Mouse (Mus musculus) hindbrain, embryonic 13.5 days (tissue): ENCODE data around the gene Pgpep1. TPM values are rescaled to one million over a fixed set of nuclear protein-coding genes. Genes with fewer than 3 reads are reported as not detected.

Experiments
- ATAC-seq: fragments of 200-750 bp; cut with Nextera tagmentation; 2 replicates; pipeline ENCODE4 v1.8.0; 2017; ENCODE audit warnings: moderate TSS enrichment; ENCODE audit not compliant: low FRiP score
- H3K27ac ChIP-seq: fragments of 300-500 bp; sonication (generic); 2 replicates; pipeline ENCODE4 v1.5.1; 2015; ENCODE audit warnings: inconsistent platforms, mild to moderate bottlenecking, moderate library complexity
- H3K27me3 ChIP-seq: fragments of 300-500 bp; sonication (generic); 2 replicates; pipeline ENCODE4 v1.6.1; 2015; ENCODE audit warnings: mild to moderate bottlenecking, inconsistent platforms
- H3K36me3 ChIP-seq: fragments of 300-500 bp; sonication (generic); 2 replicates; pipeline ENCODE4 v1.6.1; 2015; ENCODE audit warnings: mild to moderate bottlenecking, inconsistent platforms
- H3K4me1 ChIP-seq: fragments of 300-500 bp; sonication (generic); replicated peaks from 2 replicates; pipeline ENCODE4 v1.6.1; 2015; ENCODE audit warnings: inconsistent platforms
- H3K4me2 ChIP-seq: fragments of 300-500 bp; sonication (generic); 2 replicates; pipeline ENCODE4 v1.6.1; 2015; ENCODE audit warnings: inconsistent platforms, mild to moderate bottlenecking, moderate library complexity
- H3K4me3 ChIP-seq: fragments of 300-500 bp; sonication (generic); 2 replicates; pipeline ENCODE4 v1.5.1; 2015; ENCODE audit warnings: mild to moderate bottlenecking, inconsistent platforms
- H3K9ac ChIP-seq: fragments of 300-500 bp; sonication (generic); 2 replicates; pipeline ENCODE4 v1.6.1; 2015; ENCODE audit warnings: mild to moderate bottlenecking, inconsistent platforms
- H3K9me3 ChIP-seq: fragments of 300-500 bp; sonication (generic); 2 replicates; pipeline ENCODE4 v1.6.1; 2016; ENCODE audit warnings: inconsistent platforms
- WGBS: fragments of 180-500 bp; shearing (Covaris S2); methylation state at CpG from one replicate; pipeline ENCODE4 v1.1.7; 2015; 5-methylcytosine and 5-hydroxymethylcytosine counted together
- polyA plus RNA-seq: library from polyadenylated mRNA; unstranded; fragments of >200 nt; fragmentation: Nextera tagmentation; extraction: Ambion mirVana; gene quantifications from 2 replicates; pipeline ENCODE4 v1.2.1, GENCODE M21; 2015

Pgpep1 gene
- polyA plus RNA-seq, 1 experiment from 2014 or later = 105 TPM

DNA sequence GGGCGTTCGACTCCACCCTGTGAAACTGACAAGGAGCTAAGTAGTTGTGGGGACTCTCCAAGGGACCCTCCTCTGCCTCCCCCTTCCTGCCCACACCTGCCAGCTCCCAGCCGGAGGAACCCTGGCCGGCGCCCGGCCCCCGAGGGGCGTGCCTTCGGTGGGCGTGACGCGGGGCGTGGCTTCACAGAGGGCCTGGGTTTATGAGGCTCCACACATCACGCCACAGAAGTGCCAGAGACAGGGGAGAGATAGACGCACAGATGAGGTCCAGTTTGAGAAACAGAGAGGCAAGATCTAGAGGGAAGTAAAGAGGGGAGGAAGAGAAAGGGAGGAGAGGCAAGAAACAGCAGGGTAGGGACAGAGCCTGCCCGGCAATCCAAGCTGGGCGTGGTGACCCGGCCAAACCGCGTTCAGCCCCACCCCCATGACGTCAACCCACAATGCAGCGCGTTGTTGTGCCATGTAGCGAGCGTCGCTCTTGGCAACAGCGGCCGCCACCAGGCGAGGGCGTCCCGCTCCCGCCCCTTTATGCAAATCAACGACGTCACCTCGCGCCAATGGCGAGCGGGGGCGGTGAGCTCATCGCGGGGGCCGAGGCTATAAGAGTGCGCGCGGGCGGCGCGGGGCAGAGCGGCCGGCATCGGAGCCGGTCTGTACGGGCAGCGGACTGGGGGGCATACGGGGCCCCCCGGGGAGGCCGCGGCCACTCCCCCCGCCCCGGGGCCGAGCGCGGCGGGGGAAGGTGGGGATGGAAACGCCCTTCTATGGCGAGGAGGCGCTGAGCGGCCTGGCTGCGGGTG, 38.3 kb upstream of the Pgpep1 start, which contains the start of gene Jund:
Gene Jund, plus strand, starts transcription at position 640 of the 800 bp plus-strand sequence.
- Histone ChIP-seq H3K9ac (peak within 1 kb of the TSS; percentile 100), H3K27ac (peak within 1 kb of the TSS; percentile 100), H3K9me3 (no peaks in the 10 kb centered on the region), H3K4me1 (peaks cover 63% of the 10 kb centered on the region), H3K36me3 (peaks cover 9% of the 10 kb centered on the region), H3K4me3 (peak within 1 kb of the TSS; percentile 96), H3K27me3 (0 out of 2 replicates have a peak, but pooled peaks cover 6% of the 10 kb centered on the region), H3K4me2 (peak within 1 kb of the TSS; percentile 87)
- peak; percentile 87 for ATAC-seq
- WGBS = under 1% methylated on average over 61 of the region's 69 CpGs

DNA sequence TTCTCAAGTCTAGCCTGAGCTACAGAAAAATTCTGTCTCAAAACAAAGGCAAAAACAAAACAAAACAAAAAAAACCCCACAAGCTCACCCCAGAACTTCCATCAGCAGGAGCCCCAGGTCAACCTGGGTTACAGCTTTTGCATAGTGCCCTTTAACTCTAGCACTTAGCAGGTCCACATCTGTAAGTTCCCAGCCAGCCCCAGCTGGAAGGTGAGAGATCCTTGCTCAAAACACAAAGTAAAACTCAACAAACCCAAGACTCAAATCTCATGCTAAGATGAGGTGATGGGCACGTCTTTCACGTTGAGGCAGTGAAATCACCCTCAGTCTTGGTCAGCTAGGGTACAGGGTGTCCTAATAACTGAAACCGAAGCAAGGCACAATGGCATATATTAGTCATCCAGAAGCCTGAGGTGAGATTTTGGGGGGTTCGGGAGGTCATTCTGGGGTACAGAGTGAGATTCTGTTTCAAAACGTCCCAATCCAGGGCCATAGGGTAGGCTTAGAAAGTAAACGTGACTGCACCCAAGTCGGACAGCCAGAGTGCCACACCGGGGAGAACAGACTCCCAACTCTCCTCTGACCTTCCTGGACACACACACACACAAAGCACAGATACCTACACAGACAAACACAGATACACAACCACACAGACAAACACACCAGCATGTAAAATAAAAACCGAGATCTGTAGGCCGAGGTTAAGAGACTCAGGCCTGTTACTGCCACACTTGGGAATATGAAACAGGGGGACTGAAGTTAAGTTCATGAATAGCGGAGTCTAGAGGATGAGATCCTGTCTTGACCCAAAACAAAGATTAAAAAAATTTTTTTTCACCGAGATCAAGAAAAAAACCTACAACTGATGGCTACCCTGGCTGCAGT, 37.4 kb upstream of the Pgpep1 start:
- peak overlapping the region; percentile 100 for H3K27ac ChIP-seq
- H3K4me2 ChIP-seq = peak overlapping the region; percentile 62
- peak overlapping the region; percentile 96 for H3K4me3 ChIP-seq
- peak overlapping the region; percentile 100; the same call in 1 of the 2 replicates for H3K9ac ChIP-seq
- peaks cover 2% of the 10 kb centered on the region; the same call in 1 of the 2 replicates for H3K36me3 ChIP-seq
- no peak for ATAC-seq
- H3K27me3 ChIP-seq = 0 out of 2 replicates have a peak, but pooled peaks cover 6% of the 10 kb centered on the region
- H3K4me1 ChIP-seq = peaks cover 54% of the 10 kb centered on the region
- H3K9me3 ChIP-seq = no peaks in the 10 kb centered on the region
- WGBS = 75% methylated on average over 12 of the region's 12 CpGs

- no peak for ATAC-seq
- H3K27ac ChIP-seq = peak overlapping the region; percentile 100
- peak overlapping the region; percentile 53 for H3K4me2 ChIP-seq
- WGBS = 47% methylated on average over 4 of the region's 4 CpGs
- peaks cover 52% of the 10 kb centered on the region for H3K4me1 ChIP-seq
- no peaks in the 10 kb centered on the region for H3K36me3 ChIP-seq
- 0 out of 2 replicates have a peak, but pooled peaks cover 6% of the 10 kb centered on the region for H3K27me3 ChIP-seq
- peak overlapping the region; percentile 68 for H3K9ac ChIP-seq
- peak overlapping the region; percentile 28; the same call in 1 of the 2 replicates for H3K4me3 ChIP-seq
- H3K9me3 ChIP-seq = no peaks in the 10 kb centered on the region
These were observed 36.8 kb upstream of the Pgpep1 start for GRCm38 (mm10) chr8:70696946-70697345.

- WGBS = 5% methylated on average over 31 of the region's 31 CpGs
- 0 out of 2 replicates have a peak, but pooled peaks cover 6% of the 10 kb centered on the region for H3K27me3 ChIP-seq
These were observed 36.1 kb upstream of the Pgpep1 start for GRCm38 (mm10) chr8:70696019-70696885.

GRCm38 (mm10) chr8:70695318-70696018, 35.3 kb upstream of the Pgpep1 start:
- H3K9ac ChIP-seq = 0 out of 2 replicates have a peak overlapping the region, but pooled peaks have one; percentile 35
- no peak overlapping the region for H3K4me3 ChIP-seq
- no peak overlapping the region for H3K4me2 ChIP-seq
- WGBS = 31% methylated on average over 32 of the region's 32 CpGs
- H3K27me3 ChIP-seq = 0 out of 2 replicates have a peak, but pooled peaks cover 6% of the 10 kb centered on the region
- H3K4me1 ChIP-seq = peaks cover 48% of the 10 kb centered on the region
- peak overlapping the region; percentile 1 for H3K27ac ChIP-seq
- no peak for ATAC-seq
- no peaks in the 10 kb centered on the region for H3K9me3 ChIP-seq
- H3K36me3 ChIP-seq = no peaks in the 10 kb centered on the region

More at GRCm38 (mm10) chr8:70696019-70696885, 36.1 kb upstream of the Pgpep1 start:
- peak overlapping the region; percentile 53 for H3K4me2 ChIP-seq
- ATAC-seq = no peak
- H3K36me3 ChIP-seq = no peaks in the 10 kb centered on the region
- peaks cover 52% of the 10 kb centered on the region for H3K4me1 ChIP-seq
- peak overlapping the region; percentile 28 for H3K4me3 ChIP-seq
- peak overlapping the region; percentile 68 for H3K9ac ChIP-seq
- H3K9me3 ChIP-seq = no peaks in the 10 kb centered on the region
- peak overlapping the region; percentile 100 for H3K27ac ChIP-seq

DNA sequence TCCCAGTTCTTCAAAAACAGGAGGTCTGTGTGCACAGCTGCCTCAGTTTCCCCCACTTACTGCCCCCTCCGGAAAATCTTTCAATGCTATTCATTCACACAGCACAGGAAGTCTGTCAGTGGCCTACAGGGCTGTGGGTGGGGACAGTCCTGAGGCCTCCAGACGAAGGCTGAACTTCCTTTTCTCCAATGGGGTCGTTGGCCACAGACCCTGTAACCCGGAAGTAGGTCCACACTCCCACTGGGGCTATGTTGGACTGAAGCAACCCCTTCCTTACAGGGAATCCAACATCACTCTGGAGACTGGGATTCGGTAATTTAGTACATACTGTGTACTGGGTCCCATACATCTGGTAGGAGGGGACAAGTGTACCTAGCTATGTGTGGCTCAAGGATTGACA, 33.4 kb upstream of the Pgpep1 start:
- H3K27me3 ChIP-seq = 0 out of 2 replicates have a peak, but pooled peaks cover 6% of the 10 kb centered on the region
- no peak overlapping the region for H3K27ac ChIP-seq
- no peak overlapping the region for H3K4me2 ChIP-seq
- no peaks in the 10 kb centered on the region for H3K36me3 ChIP-seq
- peaks cover 52% of the 10 kb centered on the region for H3K4me1 ChIP-seq
- 76% methylated on average over 5 of the region's 5 CpGs for WGBS
- no peak for ATAC-seq
- H3K9me3 ChIP-seq = no peaks in the 10 kb centered on the region
- H3K4me3 ChIP-seq = no peak overlapping the region
- no peak overlapping the region for H3K9ac ChIP-seq

GRCm38 (mm10) chr8:70691727-70692231, 31.6 kb upstream of the Pgpep1 start:
- 0% methylated on average over 20 of the region's 20 CpGs for WGBS
- Histone ChIP-seq H3K27me3 (0 out of 2 replicates have a peak, but pooled peaks cover 6% of the 10 kb centered on the region), H3K9ac (peak overlapping the region; percentile 68), H3K9me3 (no peaks in the 10 kb centered on the region), H3K36me3 (no peaks in the 10 kb centered on the region), H3K27ac (peak overlapping the region; percentile 60; the same call in 1 of the 2 replicates), H3K4me2 (peak overlapping the region; percentile 60), H3K4me3 (peak overlapping the region; percentile 32), H3K4me1 (peaks cover 36% of the 10 kb centered on the region)
- peak; percentile 37 for ATAC-seq

GRCm38 (mm10) chr8:70691230-70691629, 31.0 kb upstream of the Pgpep1 start:
- 51% methylated on average over 4 of the region's 4 CpGs for WGBS
- Histone ChIP-seq H3K4me3 (peak overlapping the region; percentile 32), H3K4me1 (peaks cover 31% of the 10 kb centered on the region), H3K9me3 (no peaks in the 10 kb centered on the region), H3K9ac (peak overlapping the region; percentile 68), H3K36me3 (no peaks in the 10 kb centered on the region), H3K4me2 (peak overlapping the region; percentile 60), H3K27me3 (0 out of 2 replicates have a peak, but pooled peaks cover 6% of the 10 kb centered on the region), H3K27ac (peak overlapping the region; percentile 60; the same call in 1 of the 2 replicates)
- ATAC-seq = no peak; the same call in 1 of the 2 replicates

DNA sequence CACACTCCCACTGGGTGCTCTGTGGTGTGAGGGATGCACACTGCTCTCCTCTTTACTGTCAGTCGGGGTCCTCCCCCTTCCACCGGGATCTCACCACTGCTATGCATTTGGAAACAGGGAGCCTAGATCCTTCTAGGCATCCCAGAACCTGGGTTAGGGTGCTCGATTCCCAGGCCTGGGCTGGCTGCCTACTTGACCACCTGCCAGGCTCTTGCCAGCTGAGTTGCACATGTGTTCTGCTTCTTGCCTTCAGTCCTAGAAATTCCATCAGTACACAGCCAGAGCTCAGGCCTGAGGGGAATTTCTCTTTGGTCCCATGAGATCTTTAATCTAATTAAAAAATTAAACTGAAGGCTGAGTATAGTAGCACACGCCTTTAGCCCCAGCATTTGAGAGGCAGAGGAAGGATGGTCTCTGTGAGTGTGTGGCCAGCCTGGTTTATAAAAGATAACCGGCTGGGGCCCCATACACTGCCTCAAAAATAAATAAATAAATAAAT, 29.8 kb upstream of the Pgpep1 start:
- Histone ChIP-seq H3K36me3 (no peaks in the 10 kb centered on the region), H3K9me3 (no peaks in the 10 kb centered on the region), H3K4me3 (no peak overlapping the region), H3K4me2 (no peak overlapping the region), H3K27ac (peak overlapping the region; percentile 52; the same call in 1 of the 2 replicates), H3K27me3 (0 out of 2 replicates have a peak, but pooled peaks cover 5% of the 10 kb centered on the region), H3K9ac (0 out of 2 replicates have a peak overlapping the region, but pooled peaks have one; percentile 24), H3K4me1 (peaks cover 18% of the 10 kb centered on the region)
- ATAC-seq = no peak
- 71% methylated on average over 5 of the region's 5 CpGs for WGBS

DNA sequence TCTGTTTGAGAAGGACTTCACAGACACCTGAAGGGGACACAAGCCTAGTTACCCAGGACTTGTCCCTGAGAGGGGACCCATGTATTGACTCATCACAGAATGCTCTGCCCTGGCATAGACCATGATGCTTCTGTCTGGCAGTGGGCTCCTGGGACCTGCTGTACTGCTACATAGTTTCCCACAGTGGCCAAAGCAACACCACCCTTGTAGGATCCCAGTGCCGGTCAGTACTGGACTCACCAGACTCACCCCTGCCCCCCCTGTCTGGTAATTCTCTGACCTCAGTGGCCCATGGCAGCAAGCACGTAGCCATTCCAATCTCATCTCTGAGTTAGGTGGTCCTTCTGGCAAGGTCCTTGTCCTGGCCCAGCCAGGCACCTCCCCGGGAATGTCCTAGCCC, 27.9 kb upstream of the Pgpep1 start:
- Histone ChIP-seq H3K4me2 (no peak overlapping the region), H3K9ac (no peak overlapping the region), H3K9me3 (no peaks in the 10 kb centered on the region), H3K4me3 (no peak overlapping the region), H3K27ac (no peak overlapping the region), H3K27me3 (no peaks in the 10 kb centered on the region), H3K4me1 (peaks cover 25% of the 10 kb centered on the region), H3K36me3 (no peaks in the 10 kb centered on the region)
- 96% methylated on average over 3 of the region's 3 CpGs for WGBS
- ATAC-seq = no peak
